Mouse (Mus musculus) erythroblast, embryonic 14.5 days (primary cell): ENCODE results near the gene Slc4a7. TPM values are rescaled to one million over a fixed set of nuclear protein-coding genes. Genes with fewer than 3 reads are reported as not detected.
"Not testable (repeated sequence)": the region's sequence is repeated elsewhere in the genome, so short reads cannot be mapped to it uniquely, and the experiment has no call there.

Source experiments
- H3K27me3 ChIP-seq: 2 replicates; pipeline ENCODE4 v1.6.1; 2012; ENCODE audit warnings: inconsistent platforms; ENCODE audit not compliant: control insufficient read depth
- H3K36me3 ChIP-seq: 2 replicates; pipeline ENCODE4 v1.6.1; 2012; ENCODE audit warnings: mild to moderate bottlenecking, inconsistent platforms; ENCODE audit not compliant: control insufficient read depth
- H3K4me1 ChIP-seq: 2 replicates; pipeline ENCODE4 v1.6.1; 2012; ENCODE audit warnings: inconsistent platforms; ENCODE audit not compliant: control insufficient read depth
- H3K4me3 ChIP-seq: replicated peaks from 2 replicates; pipeline ENCODE3; 2012; ENCODE audit warnings: moderate library complexity, mild to moderate bottlenecking, inconsistent platforms
- H3K9me3 ChIP-seq: 2 replicates; pipeline ENCODE4 v1.6.1; 2012; ENCODE audit warnings: low read length, inconsistent platforms, mixed read lengths; ENCODE audit not compliant: control insufficient read depth
- GATA1 ChIP-seq: IDR thresholded peaks from 2 replicates; pipeline ENCODE4 v1.6.1; 2012; ENCODE audit warnings: low read length, inconsistent platforms, mixed read lengths
- TAL1 ChIP-seq: IDR thresholded peaks from 3 replicates; pipeline ENCODE4 v1.6.1; 2012; ENCODE audit warnings: low read length, inconsistent platforms, mixed read lengths
- polyA plus RNA-seq: library from polyadenylated mRNA; stranded (reverse); fragments of >175 nt; gene quantifications from 2 replicates; pipeline ENCODE4 v1.2.3, GENCODE M21; 2012

The Slc4a7 gene
- polyA plus RNA-seq, 1 experiment: 0.04 TPM

GRCm38 (mm10) chr14:14789840-14790470 is 87.9 kb downstream of the Slc4a7 start:
- Histone ChIP-seq H3K36me3 (peaks cover 10% of the 10 kb centered on the region), H3K27me3 (no peaks in the 10 kb centered on the region), H3K4me1 (no peaks in the 10 kb centered on the region), H3K9me3 (no peaks in the 10 kb centered on the region), H3K4me3 (no peak overlapping the region)
- TF ChIP-seq TAL1 (no peak), GATA1 (no peak)

- H3K27me3 ChIP-seq: no peaks in the 10 kb centered on the region
- H3K36me3 ChIP-seq: no peaks in the 10 kb centered on the region
- TF ChIP-seq GATA1 (no peak), TAL1 (no peak)
- H3K4me3 ChIP-seq: no peak overlapping the region
- no peaks in the 10 kb centered on the region for H3K9me3 ChIP-seq
- no peaks in the 10 kb centered on the region for H3K4me1 ChIP-seq
These were observed 97.8 kb downstream of the Slc4a7 start for GRCm38 (mm10) chr14:14799861-14800260.

- Histone ChIP-seq H3K9me3 (no peaks in the 10 kb centered on the region), H3K36me3 (no peaks in the 10 kb centered on the region), H3K4me1 (no peaks in the 10 kb centered on the region), H3K27me3 (no peaks in the 10 kb centered on the region), H3K4me3 (no peak overlapping the region)
- no peak for TF ChIP-seq TAL1
- no peak for TF ChIP-seq GATA1
These were observed 98.3 kb downstream of the Slc4a7 start for GRCm38 (mm10) chr14:14800332-14800731.

DNA sequence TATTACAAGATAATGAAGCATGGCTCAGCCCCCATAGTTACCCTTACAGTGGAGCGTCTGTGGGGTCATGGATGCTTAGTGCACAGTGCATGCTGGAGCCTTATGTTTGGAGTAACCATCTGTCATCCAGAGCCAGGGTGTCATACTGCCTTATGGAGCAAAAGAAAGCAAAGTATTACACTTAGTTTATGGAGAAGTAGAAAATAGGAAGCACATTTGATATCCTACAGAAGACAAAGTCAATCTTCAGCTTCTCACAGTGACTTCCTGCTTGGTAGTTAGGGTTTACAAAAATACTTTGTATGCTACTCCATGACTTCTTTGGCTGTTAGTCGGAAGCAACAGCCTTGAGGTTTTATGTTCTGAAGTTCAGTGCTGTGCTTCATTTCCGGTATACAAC is 98.7 kb downstream of the Slc4a7 start:
- no peak overlapping the region for H3K4me3 ChIP-seq
- TF ChIP-seq GATA1 (no peak), TAL1 (no peak)
- H3K9me3 ChIP-seq: no peaks in the 10 kb centered on the region
- no peaks in the 10 kb centered on the region for H3K27me3 ChIP-seq
- H3K4me1 ChIP-seq: no peaks in the 10 kb centered on the region
- H3K36me3 ChIP-seq: no peaks in the 10 kb centered on the region

- H3K36me3 ChIP-seq, H3K27me3 ChIP-seq, H3K9me3 ChIP-seq, H3K4me3 ChIP-seq, H3K4me1 ChIP-seq: not testable (repeated sequence)
These were observed 101.0 kb downstream of the Slc4a7 start, which contains the start of gene Nek10 for GRCm38 (mm10) chr14:14803115-14803514. Gene Nek10 (plus strand): TSS chr14:14803415.

GRCm38 (mm10) chr14:14803921-14804517 is 101.9 kb downstream of the Slc4a7 start:
- Histone ChIP-seq H3K27me3 (no peaks in the 10 kb centered on the region), H3K9me3 (no peaks in the 10 kb centered on the region), H3K4me1 (no peaks in the 10 kb centered on the region), H3K36me3 (no peaks in the 10 kb centered on the region), H3K4me3 (no peak overlapping the region)
- TF ChIP-seq TAL1 (no peak), GATA1 (no peak)

DNA sequence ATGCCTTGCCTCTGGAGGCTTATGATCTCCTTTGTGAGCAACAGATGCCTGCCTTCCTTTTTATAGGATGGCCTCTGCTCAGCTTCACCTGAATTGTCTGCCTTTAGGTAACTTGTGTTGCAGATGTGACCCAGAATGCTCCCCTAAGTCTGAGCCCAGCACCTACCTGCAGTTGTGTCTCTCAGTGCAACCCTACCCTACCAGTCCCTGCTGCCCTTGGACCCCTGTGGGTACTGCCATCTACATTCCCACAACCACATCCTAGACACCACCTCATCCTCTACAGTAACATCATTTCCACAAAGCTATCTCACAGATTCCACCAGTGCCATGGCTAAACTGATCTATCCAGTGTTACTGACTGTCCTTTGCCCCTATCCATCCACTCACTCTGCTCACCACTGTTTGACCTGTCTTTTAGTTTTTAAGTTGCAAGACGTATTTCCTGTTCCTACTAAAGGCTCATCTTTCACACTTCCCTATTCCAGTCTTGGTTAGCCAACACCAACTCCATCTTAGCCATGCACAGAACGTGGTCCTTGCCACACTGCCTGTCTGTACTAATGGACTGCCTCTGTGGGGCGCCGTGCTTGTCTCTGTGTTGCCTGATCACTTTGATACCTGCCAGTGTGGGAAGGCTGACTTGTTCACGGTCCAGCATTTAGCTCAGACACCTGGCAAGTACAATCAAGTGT is 102.6 kb downstream of the Slc4a7 start:
- H3K4me3 ChIP-seq: no peak overlapping the region
- H3K36me3 ChIP-seq: no peaks in the 10 kb centered on the region
- H3K4me1 ChIP-seq: no peaks in the 10 kb centered on the region
- H3K9me3 ChIP-seq: no peaks in the 10 kb centered on the region
- no peaks in the 10 kb centered on the region for H3K27me3 ChIP-seq
- TF ChIP-seq TAL1: no peak
- TF ChIP-seq GATA1: no peak

DNA sequence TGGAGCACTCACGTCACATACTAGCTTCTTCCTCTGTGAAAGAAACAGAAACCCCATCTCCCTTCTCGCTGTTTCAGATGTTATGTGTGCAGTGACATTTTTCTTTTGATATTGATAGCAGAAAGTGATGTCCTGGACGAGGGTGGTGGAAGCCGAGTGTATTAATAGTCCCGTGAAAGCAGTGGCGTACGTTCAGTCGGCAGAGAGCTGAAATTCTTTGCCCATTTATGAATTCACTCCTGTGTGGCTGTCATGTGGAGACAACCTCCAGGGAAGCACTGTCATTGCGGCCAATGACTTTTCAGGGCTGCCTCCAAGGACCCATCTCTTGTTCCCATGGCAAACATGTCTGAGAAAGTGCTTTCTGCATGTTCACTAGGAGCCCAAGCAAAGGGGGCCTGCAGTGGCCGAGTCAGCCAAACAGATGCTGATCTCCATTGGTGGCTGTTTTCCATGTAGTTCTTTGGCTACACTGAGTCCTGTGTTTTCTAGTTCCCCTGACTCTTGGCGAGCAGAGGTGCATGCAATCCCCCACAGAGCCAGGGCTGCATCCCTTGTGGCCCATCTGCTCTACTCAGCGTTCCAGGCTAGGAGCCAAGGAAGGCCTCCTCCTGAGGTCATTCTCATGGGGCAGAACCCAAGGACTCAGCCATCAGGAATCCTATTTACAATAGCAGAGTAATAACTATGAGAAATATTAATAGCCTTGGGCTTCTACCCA is 130.6 kb downstream of the Slc4a7 start:
- Histone ChIP-seq H3K4me1 (no peaks in the 10 kb centered on the region), H3K36me3 (no peaks in the 10 kb centered on the region), H3K9me3 (no peaks in the 10 kb centered on the region), H3K27me3 (no peaks in the 10 kb centered on the region), H3K4me3 (no peak overlapping the region)
- no peak for TF ChIP-seq GATA1
- no peak for TF ChIP-seq TAL1

DNA sequence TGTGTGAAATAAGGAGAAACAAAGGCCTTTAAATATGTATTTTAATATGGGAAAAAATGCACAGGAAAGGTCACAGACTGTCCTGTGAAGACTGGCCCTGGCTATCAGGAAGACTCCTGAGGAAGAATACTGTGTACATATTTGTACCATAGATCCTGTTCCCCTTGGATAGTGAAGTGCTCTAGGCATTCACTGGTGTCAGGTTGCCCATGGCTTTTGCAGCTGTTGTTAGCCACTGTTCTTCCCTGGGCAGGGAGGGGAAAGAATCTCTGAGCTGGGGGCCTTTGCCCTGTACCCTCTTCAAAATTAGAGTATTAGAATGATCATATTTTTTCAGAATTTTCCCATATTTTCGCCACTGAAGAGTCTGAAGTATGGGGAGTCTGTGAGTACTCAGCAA is 131.4 kb downstream of the Slc4a7 start:
- H3K9me3 ChIP-seq: no peaks in the 10 kb centered on the region
- H3K27me3 ChIP-seq: no peaks in the 10 kb centered on the region
- H3K36me3 ChIP-seq: no peaks in the 10 kb centered on the region
- no peak for TF ChIP-seq GATA1
- no peak for TF ChIP-seq TAL1
- no peak overlapping the region for H3K4me3 ChIP-seq
- H3K4me1 ChIP-seq: no peaks in the 10 kb centered on the region
